Mouse (Mus musculus): ENCODE data around the gene Cpne7. TPM values are rescaled to one million over a fixed set of nuclear protein-coding genes. Genes with fewer than 3 reads are reported as not detected.
A peak's percentile ranks its signal among the peaks of the same experiment; 100 is the strongest.
"Not testable (repeated sequence)": the region's sequence is repeated elsewhere in the genome, so short reads cannot be mapped to it uniquely, and the experiment has no call there.

Gene Cpne7
- polyA plus RNA-seq, 1 experiment from 2014 or later, result 0.06 TPM

DNA sequence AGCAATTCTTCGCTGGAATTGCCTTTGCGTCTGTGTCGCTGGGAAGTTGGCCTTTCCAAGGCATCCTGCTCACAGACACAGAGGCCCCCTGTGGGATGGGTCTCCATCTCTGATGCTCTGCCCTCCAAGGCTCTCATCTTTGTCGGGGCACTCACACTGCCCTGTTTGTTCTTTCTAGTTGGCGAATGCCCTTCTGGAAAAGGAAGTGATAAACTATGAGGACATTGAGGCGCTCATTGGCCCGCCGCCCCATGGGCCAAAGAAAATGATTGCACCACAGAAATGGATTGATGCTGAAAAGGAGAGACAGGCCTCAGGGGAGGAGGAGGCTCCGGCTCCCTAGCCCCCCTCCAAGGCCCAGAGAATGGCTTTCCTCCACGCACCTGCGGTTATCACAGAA, 20.0 kb upstream of the Cpne7 start:
- DNase-seq, result no peak
- H3K36me3 ChIP-seq (replicated peaks; ENCODE audit: insufficient read depth, low read length), result peaks cover 23% of the 10 kb centered on the region
- H3K4me2 ChIP-seq (ENCODE audit: low read depth, low read length), result no peak overlapping the region
- no peak for ATAC-seq
- TF ChIP-seq CTCF (IDR thresholded peaks at IDR 0.05; ENCODE audit: low read depth), result no peak
- TF ChIP-seq EP300 (IDR thresholded peaks at IDR 0.05; ENCODE audit: low read depth), result no peak
- no peak overlapping the region for H3K9ac ChIP-seq (replicated peaks)
- no peak overlapping the region for H3K4me3 ChIP-seq (ENCODE audit: low read depth, low read length)
- no peaks in the 10 kb centered on the region for H3K9me3 ChIP-seq (ENCODE audit: low read length)
- H3K27me3 ChIP-seq (ENCODE audit: insufficient read depth, low read length), result no peaks in the 10 kb centered on the region
- no peak overlapping the region for H3K27ac ChIP-seq (ENCODE audit: low read depth)
- H3K4me1 ChIP-seq (ENCODE audit: insufficient read depth), result peaks cover 4% of the 10 kb centered on the region
- 87% methylated on average over 11 of the region's 11 CpGs for WGBS (ENCODE audit: insufficient replicate concordance)

DNA sequence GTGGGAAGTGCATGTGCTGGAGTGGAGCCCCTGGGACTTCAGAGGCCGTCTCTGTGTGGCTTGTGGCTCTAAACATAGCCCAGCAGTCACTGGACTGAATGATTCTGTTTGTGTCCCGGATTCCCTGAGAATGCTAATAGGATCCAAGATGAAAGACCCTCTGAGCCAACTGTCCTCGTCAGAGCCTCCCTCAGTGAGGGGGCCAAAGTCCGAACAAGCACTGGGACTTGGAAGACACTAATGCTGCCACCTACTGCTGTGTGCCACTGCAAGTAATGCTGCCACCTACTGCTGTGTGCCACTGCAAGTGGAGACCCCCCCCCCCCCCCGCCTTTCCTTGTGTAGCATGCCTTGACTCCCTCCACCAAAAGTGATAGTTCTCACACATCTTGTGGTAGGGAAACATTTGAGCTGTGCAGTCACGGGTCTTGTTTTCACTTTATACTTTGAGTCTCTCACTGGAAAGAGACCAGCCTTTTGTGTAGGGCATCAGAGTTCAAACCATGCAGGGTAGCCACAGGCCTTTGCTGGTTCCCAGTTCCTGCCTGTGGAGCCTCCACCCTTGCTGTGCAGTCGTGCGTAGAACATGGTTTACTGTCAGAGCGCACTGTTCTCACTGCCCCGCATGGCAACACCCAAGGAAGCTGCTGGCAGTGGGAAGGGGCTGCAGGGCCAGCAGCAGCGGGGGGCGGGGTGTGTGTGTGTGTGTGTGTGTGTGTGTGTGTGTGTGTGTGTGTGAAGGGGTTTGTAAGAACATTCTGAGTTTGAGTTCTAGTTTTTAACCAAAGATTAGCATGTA, 19.2 kb upstream of the Cpne7 start:
- H3K4me2 ChIP-seq (ENCODE audit: low read depth, low read length), result no peak overlapping the region
- H3K9me3 ChIP-seq (ENCODE audit: low read length), result no peaks in the 10 kb centered on the region
- no peak overlapping the region for H3K27ac ChIP-seq (ENCODE audit: low read depth)
- no peaks in the 10 kb centered on the region for H3K27me3 ChIP-seq (ENCODE audit: insufficient read depth, low read length)
- H3K36me3 ChIP-seq (replicated peaks; ENCODE audit: insufficient read depth, low read length), result peaks cover 23% of the 10 kb centered on the region
- TF ChIP-seq EP300 (IDR thresholded peaks at IDR 0.05; ENCODE audit: low read depth) (no peak), CTCF (IDR thresholded peaks at IDR 0.05; ENCODE audit: low read depth) (no peak)
- DNase-seq (no peak), ATAC-seq (no peak)
- no peak overlapping the region for H3K4me3 ChIP-seq (ENCODE audit: low read depth, low read length)
- peaks cover 4% of the 10 kb centered on the region for H3K4me1 ChIP-seq (ENCODE audit: insufficient read depth)
- 83% methylated on average over 11 of the region's 12 CpGs for WGBS (ENCODE audit: insufficient replicate concordance)
- no peak overlapping the region for H3K9ac ChIP-seq (replicated peaks)

DNA sequence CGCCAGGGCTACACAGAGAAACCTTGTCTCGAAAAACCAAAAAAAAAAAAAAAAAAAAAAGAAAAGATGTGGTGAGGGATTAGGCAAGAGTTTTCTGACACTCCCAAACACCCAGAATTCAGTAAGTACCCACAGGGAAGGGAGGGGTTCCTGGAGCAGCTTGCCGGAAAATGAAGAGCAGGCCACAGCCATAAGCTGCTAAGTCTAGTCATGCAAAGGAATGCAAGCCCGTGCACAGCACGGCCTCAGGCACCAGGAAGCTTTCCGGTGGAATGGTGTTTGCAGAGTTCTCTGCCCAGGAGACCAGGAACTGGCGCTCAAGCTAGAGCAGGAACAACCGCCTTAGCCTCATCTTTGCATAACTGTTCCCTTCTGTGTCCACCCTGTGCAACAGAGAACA, 16.9 kb upstream of the Cpne7 start:
- WGBS (ENCODE audit: insufficient replicate concordance), result 51% methylated on average over 8 of the region's 8 CpGs
- Histone ChIP-seq H3K9me3 (ENCODE audit: low read length) (no peaks in the 10 kb centered on the region), H3K4me2 (ENCODE audit: low read depth, low read length) (no peak overlapping the region), H3K9ac (replicated peaks) (0 out of 2 replicates have a peak overlapping the region, but pooled peaks have one; percentile 6), H3K27me3 (ENCODE audit: insufficient read depth, low read length) (no peaks in the 10 kb centered on the region), H3K4me1 (ENCODE audit: insufficient read depth) (peaks cover 12% of the 10 kb centered on the region), H3K27ac (ENCODE audit: low read depth) (peak overlapping the region; percentile 45; the same call in 1 of the 2 replicates), H3K36me3 (replicated peaks; ENCODE audit: insufficient read depth, low read length) (peaks cover 32% of the 10 kb centered on the region), H3K4me3 (ENCODE audit: low read depth, low read length) (no peak overlapping the region)
- ATAC-seq (no peak), DNase-seq (no peak)
- TF ChIP-seq CTCF (IDR thresholded peaks at IDR 0.05; ENCODE audit: low read depth) (no peak), EP300 (IDR thresholded peaks at IDR 0.05; ENCODE audit: low read depth) (no peak)

DNA sequence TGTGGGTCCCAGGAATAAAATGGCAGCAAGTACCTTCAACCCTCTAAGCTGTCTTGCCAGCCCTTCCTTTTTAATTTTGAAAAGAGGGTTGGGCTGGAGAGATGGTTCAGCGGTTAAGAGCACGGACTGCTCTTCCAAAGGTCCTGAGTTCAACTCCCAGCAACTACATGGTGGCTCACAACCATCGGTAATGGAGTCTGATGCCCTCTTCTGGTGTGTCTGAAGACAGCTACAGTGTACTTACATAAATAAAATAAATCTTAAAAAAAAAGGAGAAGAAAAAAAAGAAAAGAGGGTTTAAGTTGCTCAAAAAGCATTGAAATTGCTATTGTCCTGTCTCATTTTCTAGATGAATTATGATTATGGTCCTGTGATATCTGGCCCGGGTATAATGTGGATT, 15.9 kb upstream of the Cpne7 start:
- no peak for ATAC-seq
- Histone ChIP-seq H3K4me2 (ENCODE audit: low read depth, low read length) (0 out of 2 replicates have a peak overlapping the region, but pooled peaks have one; percentile 97), H3K9ac (replicated peaks) (peak overlapping the region; percentile 98; the same call in 1 of the 2 replicates), H3K4me1 (ENCODE audit: insufficient read depth) (peaks cover 12% of the 10 kb centered on the region), H3K9me3 (ENCODE audit: low read length) (no peaks in the 10 kb centered on the region), H3K27me3 (ENCODE audit: insufficient read depth, low read length) (no peaks in the 10 kb centered on the region), H3K27ac (ENCODE audit: low read depth) (no peak overlapping the region), H3K36me3 (replicated peaks; ENCODE audit: insufficient read depth, low read length) (peaks cover 36% of the 10 kb centered on the region), H3K4me3 (ENCODE audit: low read depth, low read length) (no peak overlapping the region)
- no peak for TF ChIP-seq EP300 (IDR thresholded peaks at IDR 0.05; ENCODE audit: low read depth)
- TF ChIP-seq CTCF (IDR thresholded peaks at IDR 0.05; ENCODE audit: low read depth), result no peak
- WGBS (ENCODE audit: insufficient replicate concordance), result 70% methylated on average over 4 of the region's 4 CpGs
- DNase-seq, result no peak

DNA sequence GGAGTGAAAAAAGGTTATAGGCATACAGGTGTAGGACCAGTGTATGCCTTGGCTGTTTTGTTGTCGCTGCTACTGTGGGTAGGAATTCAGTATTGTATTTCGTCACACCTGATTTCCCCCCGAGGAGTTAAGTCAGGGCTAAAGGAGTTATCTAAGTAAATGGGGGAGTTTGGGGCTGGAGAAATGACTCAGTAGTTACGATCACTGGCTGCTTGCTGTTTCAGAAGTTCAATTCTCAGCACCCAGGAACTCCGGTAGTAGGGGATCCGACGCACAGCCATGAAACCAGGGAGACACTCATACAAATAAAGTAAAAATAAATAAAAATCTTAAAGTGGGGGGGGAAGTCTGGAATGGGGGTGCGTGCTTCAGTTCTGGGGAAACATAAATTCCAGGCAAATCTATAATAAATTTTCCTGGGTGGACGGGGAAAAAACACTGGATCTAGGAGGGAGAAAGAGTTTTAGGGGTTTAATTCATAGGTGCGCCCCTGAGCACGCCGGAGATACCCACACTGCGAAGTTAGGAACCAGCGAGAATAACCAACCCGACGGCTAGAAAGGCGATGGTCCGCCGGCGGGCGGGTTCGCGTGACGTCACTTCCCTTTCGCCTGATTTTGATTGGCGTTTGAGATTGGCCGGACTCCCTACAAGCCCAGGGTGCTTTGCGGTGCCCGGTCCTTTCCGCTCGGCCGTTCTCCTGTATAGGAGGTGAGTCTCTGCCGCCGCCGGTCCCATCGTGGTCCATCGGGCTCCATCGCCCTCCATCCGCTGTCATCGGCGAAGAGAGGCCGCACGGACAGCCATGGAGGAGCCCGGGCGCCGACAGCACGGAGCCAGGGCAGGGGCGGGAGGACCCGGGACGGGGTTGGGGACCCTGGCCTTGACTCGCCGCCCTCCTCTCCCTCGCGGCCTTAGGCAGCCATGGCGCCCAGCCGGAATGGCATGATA, 15.2 kb upstream of the Cpne7 start, which contains the start of gene Rpl13:
TSS of gene Rpl13 (plus strand) at position 616 of the 951 bp plus-strand sequence.
- Histone ChIP-seq H3K9me3 (ENCODE audit: low read length) (no peaks in the 10 kb centered on the region), H3K4me1 (ENCODE audit: insufficient read depth) (peaks cover 12% of the 10 kb centered on the region), H3K4me2 (ENCODE audit: low read depth, low read length) (peak within 1 kb of the TSS; percentile 97), H3K4me3 (ENCODE audit: low read depth, low read length) (peak within 1 kb of the TSS; percentile 89), H3K36me3 (replicated peaks; ENCODE audit: insufficient read depth, low read length) (peaks cover 36% of the 10 kb centered on the region), H3K9ac (replicated peaks) (peak within 1 kb of the TSS; percentile 98), H3K27ac (ENCODE audit: low read depth) (peak within 1 kb of the TSS; percentile 95), H3K27me3 (ENCODE audit: insufficient read depth, low read length) (no peaks in the 10 kb centered on the region)
- TF ChIP-seq CTCF (IDR thresholded peaks at IDR 0.05; ENCODE audit: low read depth), result no peak
- TF ChIP-seq EP300 (IDR thresholded peaks at IDR 0.05; ENCODE audit: low read depth), result peak; percentile 38; the same call in 1 of the 2 replicates
- ATAC-seq (peak; percentile 95), DNase-seq (peak; percentile 97)
- under 1% methylated on average over 55 of the region's 56 CpGs for WGBS (ENCODE audit: insufficient replicate concordance)

DNA sequence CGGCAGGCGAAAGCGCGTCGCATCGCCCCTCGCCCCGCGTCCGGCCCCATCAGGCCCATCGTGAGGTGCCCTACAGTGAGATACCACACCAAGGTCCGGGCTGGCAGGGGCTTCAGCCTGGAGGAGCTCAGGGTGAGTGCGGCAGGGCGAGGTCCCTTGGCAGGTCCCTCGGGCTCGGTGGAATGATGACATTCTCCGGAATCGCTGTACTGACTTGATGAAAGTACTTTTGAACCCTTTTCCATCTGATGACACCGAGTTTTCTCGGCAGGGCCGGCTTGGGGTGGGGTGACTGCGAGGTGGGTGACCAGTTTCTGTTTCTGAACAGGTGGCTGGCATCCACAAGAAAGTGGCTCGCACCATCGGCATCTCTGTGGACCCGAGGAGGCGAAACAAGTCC, 14.3 kb upstream of the Cpne7 start:
- not testable (repeated sequence) for H3K9me3 ChIP-seq (ENCODE audit: low read length); ATAC-seq; H3K27me3 ChIP-seq (ENCODE audit: insufficient read depth, low read length); DNase-seq
- Histone ChIP-seq H3K9ac (replicated peaks) (peak overlapping the region; percentile 98), H3K36me3 (replicated peaks; ENCODE audit: insufficient read depth, low read length) (peaks cover 29% of the 10 kb centered on the region), H3K4me2 (ENCODE audit: low read depth, low read length) (peak overlapping the region; percentile 97), H3K27ac (ENCODE audit: low read depth) (peak overlapping the region; percentile 95), H3K4me1 (ENCODE audit: insufficient read depth) (peaks cover 12% of the 10 kb centered on the region), H3K4me3 (ENCODE audit: low read depth, low read length) (peak overlapping the region; percentile 89)
- under 1% methylated on average over 22 of the region's 26 CpGs for WGBS (ENCODE audit: insufficient replicate concordance)

All from liver, postnatal 0 days (tissue).